Mouse (Mus musculus): ENCODE measurements around the gene Dbndd1. TPM values are rescaled to one million over a fixed set of nuclear protein-coding genes. Genes with fewer than 3 reads are reported as not detected.

Gene Dbndd1
- polyA plus RNA-seq (2012; rRNA removed; ENCODE audit: low replicate concordance), result 0.40 TPM in 1 of 2 replicates, not detected in the other

GRCm38 (mm10) chr8:123514781-123515539 is at the start of gene Dbndd1:
Gene Dbndd1, minus strand, starts transcription at chr8:123515463.

DNA sequence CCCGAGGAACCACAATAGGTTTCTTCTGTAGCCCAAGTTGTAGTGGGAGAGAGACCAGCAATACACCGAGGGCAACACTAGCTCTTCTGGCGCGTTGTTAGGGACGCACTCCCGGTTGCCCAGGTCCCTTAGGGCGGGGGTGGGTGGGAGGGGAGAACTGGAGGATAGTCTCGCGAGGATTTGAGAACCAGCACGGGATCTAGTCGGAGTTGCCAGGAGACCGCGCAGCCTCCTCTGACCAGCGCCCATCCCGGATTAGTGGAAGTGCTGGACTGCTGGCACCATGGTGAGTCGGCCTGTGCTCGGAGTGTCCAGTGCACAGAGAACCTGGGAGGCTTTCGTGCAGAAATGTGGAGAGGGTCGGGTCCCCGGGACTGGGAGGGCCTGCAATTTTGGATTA is 3.4 kb upstream of the Dbndd1 start, which contains the start of gene Gas8:
Gene Gas8 (plus strand): TSS at position 168 of the 400 bp plus-strand sequence.

DNA sequence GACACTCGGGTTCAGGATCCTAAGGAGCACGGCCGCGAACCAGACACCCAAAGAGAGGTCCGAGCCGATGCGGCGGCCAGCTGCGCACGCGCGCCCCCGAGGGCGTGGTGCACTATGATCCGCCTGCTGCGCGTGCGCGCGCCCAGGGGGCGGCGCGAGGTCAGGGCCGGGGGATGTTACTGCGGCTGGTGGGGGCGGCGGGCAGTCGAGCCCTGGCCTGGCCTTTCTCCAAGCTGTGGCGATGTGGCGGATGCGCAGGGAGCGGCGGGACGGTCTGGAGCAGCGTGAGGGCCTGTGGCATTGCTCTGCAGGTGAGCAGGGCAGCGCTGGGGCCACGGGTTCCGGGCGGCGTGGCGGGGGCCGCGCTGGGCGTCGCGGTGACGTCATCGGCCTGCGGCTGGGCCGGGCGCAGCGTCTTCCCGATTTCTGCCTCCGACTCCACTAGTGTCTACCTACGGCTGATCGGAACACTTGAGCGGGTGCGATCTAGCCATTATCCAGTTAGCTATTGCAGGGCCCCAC is 37.5 kb downstream of the Dbndd1 start, which contains the start of gene Afg3l1:
Gene Afg3l1 (plus strand): TSS at position 167 of the 522 bp plus-strand sequence.

Other genes with a start within 250 kb of the Dbndd1 start
- 4.5 and 29.1 TPM in 2 replicates for gene Fanca, start 196.9 kb downstream of the Dbndd1 start, polyA plus RNA-seq (2012; rRNA removed; ENCODE audit: low replicate concordance)
- 0.46 and 3.7 TPM in 2 replicates for gene Spire2, start 182.8 kb downstream of the Dbndd1 start, polyA plus RNA-seq (2012; rRNA removed; ENCODE audit: low replicate concordance)
- gene Tcf25, start 141.7 kb downstream of the Dbndd1 start, polyA plus RNA-seq (2012; rRNA removed; ENCODE audit: low replicate concordance), result 221 and 244 TPM in 2 replicates
- gene Mc1r, start 108.4 kb downstream of the Dbndd1 start, polyA plus RNA-seq (2012; rRNA removed; ENCODE audit: low replicate concordance), result not detected in 2 replicates
- gene Tubb3, start 104.0 kb downstream of the Dbndd1 start, polyA plus RNA-seq (2012; rRNA removed; ENCODE audit: low replicate concordance), result 0.93 and 1.2 TPM in 2 replicates
- 37.6 and 47.4 TPM in 2 replicates for gene Def8, start 91.9 kb downstream of the Dbndd1 start, polyA plus RNA-seq (2012; rRNA removed; ENCODE audit: low replicate concordance)
- gene Afg3l1, start 37.6 kb downstream of the Dbndd1 start, polyA plus RNA-seq (2012; rRNA removed; ENCODE audit: low replicate concordance), result 27.1 and 38.6 TPM in 2 replicates
- gene Gas8, start 3.4 kb upstream of the Dbndd1 start, polyA plus RNA-seq (2012; rRNA removed; ENCODE audit: low replicate concordance), result 6.4 and 14.5 TPM in 2 replicates
- 12.4 and 33.5 TPM in 2 replicates for gene Rhou, start 138.5 kb upstream of the Dbndd1 start, polyA plus RNA-seq (2012; rRNA removed; ENCODE audit: low replicate concordance)